Mouse (Mus musculus) spleen, postnatal 14 days (tissue): ENCODE measurements around the gene Ptprr.

Source experiments
- DNase-seq, 2 experiments: peaks; one replicate each; pipeline ENCODE4 v3.0.0; 2021 to 2022; ENCODE audit warnings: low spot score in 2 of 2

Gene Ptprr

GRCm38 (mm10) chr10:116266561-116267433, 248.8 kb downstream of the Ptprr start:
- DNase-seq, result no peak

DNA sequence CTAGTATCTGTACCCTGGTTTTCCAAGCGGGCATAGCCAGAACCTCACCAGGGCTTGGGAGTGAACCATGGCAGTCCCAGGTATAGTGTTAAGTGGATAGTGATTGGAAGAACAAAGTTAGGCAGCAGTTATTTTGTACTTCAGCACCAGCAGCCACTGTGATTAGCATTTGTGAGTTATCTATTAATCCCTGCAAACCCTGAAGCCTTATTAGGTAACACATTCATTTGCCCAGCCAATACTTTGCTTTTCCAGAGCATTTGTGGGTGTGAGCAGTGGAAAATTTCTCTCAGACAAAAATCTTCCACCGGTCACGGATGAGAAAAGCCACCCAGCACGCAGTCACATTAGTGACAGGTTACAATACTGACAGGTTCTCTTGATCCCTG, 249.4 kb downstream of the Ptprr start:
- no peak for DNase-seq

DNA sequence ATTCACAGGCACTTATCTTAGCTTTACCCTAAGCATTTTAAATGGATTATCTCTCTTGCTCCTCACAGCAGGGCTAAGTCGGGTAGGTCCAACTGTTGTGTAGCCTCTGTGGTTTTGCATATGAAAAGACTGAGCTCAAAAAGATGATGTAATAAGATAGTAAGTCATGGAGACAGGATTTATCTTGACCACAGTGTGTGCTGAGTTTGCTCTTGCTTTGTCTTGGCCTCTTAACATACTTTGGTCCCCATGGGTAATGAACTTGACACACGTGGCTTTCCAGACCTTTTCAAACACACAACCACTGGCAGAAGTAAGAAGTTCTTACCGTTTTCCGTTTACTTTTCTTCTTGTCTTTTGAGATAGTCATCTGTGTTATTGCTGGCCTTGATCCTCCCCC, 250.3 kb downstream of the Ptprr start:
- no peak for DNase-seq

- no peak for DNase-seq
Measured at GRCm38 (mm10) chr10:116270646-116271469, 252.8 kb downstream of the Ptprr start.

DNA sequence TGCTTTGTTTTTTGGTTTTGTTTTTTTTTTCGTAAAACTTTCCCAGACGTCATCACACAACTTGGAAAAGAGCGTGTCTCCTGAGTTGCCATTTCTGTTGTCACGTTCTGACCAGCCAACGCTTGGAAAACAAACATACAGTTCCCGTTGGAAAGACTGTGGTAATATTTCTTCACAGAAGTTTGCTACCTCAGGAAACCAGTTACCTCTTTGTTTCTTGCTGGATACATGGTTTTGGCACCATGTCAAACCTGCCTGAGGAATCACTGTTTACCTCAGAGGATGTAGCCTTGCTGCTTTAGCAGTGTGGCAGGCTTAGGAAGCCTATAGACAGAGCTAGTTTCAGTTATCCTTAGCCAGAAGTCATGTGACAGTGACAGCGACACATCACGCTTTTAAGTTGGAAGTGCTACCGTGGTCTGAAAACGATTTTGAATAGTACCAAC, 253.5 kb downstream of the Ptprr start:
- no peak for DNase-seq

DNA sequence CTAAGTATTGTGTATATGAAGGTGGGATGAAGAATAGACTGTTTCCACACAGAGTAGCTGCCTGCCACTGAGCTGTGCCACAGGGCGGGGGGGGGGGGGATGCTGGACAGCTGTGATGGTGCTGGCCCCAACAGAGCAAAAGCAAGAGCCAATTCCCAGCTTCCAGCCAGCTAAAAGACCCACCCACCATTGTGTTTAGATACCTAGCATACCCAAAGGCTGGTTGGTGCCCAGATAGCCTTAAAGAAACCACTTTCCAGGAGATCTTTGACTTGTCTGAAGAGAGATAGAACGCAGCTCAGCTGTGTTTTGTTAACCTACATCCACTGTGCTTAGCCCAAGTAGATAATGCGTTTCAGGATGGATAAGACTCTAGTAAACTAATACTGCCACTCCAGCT, 254.1 kb downstream of the Ptprr start:
- no peak for DNase-seq

DNA sequence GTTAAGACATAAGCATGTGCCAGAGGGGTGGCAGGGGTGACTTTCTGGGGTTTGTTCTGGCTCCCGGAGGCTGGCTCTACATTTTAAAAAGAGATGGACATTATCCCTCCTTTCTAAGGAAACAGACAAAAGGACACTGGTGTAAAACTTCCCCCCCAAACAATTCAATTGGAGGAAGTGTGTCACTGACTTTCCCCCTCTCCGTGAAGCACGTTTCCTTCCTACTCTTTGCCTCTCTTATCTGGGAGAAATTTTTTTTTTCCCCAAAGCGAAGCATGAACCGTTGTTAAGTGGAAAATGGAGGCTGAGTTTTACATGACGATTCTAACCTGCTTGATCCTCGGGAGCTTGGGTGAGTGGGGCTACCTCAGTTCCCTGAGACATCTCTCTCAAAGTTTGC, 257.3 kb downstream of the Ptprr start, which contains the start of gene Ptprb:
TSS of gene Ptprb (plus strand) at position 244 of the 400 bp plus-strand sequence.
- no peak for DNase-seq

DNA sequence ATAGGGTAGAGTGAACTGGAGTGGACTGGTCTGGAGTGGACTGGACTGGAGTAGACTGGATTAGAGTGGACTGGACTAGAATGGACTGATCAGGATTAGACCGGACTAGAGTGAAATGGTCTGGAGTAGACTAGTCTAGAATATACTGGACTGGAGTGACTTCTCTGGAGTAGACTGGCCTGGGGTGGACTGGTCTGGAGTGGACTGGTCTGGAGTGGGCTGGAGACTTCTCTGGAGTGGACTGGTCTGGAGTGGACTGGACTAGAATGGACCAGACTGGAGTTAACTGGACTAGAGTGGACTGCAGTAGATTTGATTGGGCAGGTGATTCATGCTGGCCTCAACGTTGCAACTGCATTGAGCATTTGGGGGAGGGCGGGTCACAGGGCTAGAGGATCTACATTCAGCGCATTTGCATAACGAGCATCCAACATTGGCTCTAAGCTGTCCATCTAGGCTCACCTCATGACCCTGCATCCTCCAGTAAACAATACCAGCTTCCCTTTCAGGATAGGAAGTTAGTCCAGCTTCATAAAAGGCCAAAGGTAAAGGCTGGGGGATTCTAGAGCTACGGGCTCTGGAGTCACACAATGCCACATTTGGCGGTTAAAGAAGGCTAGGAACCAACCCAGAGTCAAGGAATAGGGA, 268.8 kb downstream of the Ptprr start:
- DNase-seq, result no peak

GRCm38 (mm10) chr10:116288130-116288529, 270.1 kb downstream of the Ptprr start:
- DNase-seq, result no peak

GRCm38 (mm10) chr10:116290483-116290882, 272.5 kb downstream of the Ptprr start:
- no peak for DNase-seq

DNA sequence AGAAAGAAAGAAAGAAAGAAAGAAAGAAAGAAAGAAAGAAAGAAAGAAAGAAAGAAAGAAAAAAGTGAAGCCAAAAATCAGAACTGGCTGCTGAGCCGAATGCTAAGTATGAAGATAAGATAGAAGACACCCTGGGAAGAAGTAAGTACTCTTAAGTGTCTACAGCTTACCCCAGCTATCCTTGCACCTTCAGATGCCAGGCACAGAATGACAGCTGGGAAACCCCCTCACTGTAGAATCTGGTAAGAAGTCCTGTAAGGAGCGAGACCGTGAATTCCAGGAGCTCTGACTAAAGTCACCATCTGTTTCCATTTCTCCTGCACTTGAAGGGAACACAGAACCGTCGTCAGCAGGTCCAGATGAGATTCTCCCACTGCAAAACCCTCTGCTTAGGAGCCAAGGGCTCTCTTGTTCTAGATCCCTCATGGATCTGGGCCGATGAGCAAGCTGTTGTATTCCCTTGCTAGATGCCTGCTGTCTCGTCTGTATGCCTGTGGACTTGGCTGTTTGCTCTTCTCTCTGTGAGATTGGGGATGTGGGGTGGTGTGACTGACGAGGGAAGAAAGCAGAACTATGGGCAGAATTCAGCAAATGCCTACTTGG, 273.2 kb downstream of the Ptprr start:
- no peak for DNase-seq

- DNase-seq, result no peak
Measured at GRCm38 (mm10) chr10:116296439-116296838, 278.4 kb downstream of the Ptprr start.

DNA sequence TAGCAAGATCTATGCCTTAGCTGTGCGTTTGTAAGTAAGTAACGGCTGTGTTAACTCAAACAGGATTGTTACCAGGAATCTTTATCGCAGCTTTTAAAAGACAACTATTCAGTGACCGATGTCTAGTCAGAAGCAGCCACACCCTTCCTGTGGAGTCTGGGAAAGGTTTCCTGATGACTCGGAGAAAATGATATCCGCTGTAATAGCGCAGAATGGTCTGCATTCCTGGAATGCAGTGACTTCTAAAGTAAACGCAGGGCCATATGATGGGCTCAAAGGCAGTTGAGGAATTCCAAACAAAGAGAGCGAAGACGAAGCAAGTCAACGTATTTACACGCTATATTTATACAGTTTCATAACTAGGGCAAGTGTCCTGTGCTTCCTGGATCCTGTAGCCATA, 279.8 kb downstream of the Ptprr start:
- no peak for DNase-seq

DNA sequence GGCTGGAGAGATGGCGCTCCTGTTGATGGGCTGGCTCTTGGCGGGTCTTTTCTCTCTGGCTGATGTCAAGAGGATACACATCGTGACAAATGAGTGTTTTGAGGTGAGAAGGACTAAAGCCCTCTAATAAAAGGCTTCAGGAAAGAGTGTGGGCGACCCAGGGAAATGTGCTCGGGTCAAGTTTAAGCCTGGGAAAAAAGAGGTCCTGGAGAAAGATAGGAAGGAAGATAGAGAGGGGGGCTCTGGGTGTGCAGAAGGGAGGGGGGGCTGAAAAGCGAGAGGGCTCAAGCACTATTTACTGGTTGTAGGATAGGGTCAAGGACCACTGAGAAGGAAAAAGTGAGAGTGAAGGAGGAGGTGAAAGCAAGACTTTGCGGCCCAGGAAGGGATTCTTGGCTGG, 282.8 kb downstream of the Ptprr start:
- DNase-seq, result no peak

DNA sequence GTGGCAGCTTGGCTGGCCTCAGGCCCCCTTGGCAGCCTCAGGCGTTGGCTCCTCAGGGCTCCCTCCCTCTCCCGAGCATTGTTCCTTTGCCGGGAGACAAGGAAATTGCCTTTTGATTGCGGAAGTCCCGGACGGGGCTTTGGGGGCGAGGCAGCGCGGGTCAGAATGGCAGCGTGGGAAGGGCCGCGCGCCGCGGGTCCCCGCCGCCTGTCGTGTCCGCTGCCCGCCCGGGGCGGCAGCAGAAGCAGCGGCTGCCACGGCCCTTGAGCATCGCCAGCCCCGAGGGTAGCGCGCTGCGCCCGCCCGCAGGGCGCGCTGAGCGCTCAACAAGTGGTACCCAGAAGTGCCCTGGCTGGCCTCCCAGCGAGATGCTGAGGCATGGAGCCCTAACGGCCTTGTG, 283.2 kb downstream of the Ptprr start:
- DNase-seq, result no peak

DNA sequence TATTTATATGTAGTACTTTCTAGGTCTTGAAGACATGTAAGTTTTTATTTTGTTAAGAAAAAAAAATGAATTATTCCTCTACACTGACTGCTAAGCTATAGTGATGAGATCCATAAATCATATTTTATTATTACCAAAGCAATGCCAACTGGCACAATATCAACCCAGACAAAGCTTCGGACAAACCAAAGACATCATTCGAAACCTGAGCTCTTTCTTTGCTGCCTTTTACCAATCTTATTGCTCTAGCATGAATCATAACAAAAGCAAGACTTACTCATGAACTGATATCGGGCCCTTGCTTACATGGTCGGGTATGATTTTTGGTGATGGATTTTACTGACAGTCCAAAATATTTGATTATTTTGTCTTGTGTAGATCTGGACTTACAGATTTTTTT, 286.3 kb downstream of the Ptprr start:
- no peak for DNase-seq

DNA sequence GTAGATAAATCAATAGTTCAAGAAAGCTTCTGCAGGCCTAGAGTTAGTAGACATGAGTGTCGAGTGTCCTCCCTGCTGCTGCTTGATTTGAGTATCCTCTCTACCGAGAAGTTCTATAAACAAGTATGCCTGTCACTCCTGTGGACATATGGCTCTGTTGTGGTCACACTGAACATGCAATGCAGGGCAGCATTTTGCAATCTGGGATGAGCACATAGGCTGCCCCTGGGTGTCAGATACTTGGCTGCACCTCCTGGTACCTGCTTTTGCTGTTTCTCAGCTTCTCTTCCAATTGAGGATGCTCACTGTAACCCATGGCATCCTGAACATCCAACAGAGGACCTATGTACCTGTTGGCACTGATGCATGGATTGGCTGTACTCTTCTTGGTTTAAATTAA, 291.4 kb downstream of the Ptprr start:
- no peak for DNase-seq

GRCm38 (mm10) chr10:116310516-116311210, 292.6 kb downstream of the Ptprr start:
- no peak for DNase-seq

- DNase-seq, result peak in 1 of 2 experiments; percentile 26
Measured at GRCm38 (mm10) chr10:116319246-116319645, 301.2 kb downstream of the Ptprr start.
